Mouse (Mus musculus) lung, postnatal 0 days (tissue): ENCODE measurements around the gene Akt1.

Experiments used
- CTCF ChIP-seq: IDR thresholded peaks from 2 replicates; pipeline ENCODE4 v1.5.1; 2016; ENCODE audit warnings: antibody characterized with exemption, mild to moderate bottlenecking
- EP300 ChIP-seq: IDR thresholded peaks from 2 replicates; pipeline ENCODE4 v1.6.1; 2016; ENCODE audit warnings: antibody characterized with exemption, mild to moderate bottlenecking, control low read depth

GRCm38 (mm10) chr12:112621900-112622299 lies 52.8 kb downstream of the Akt1 start:
- TF ChIP-seq CTCF (no peak), EP300 (no peak)
